Mouse (Mus musculus): ENCODE data around the gene Bsg. TPM values are rescaled to one million over a fixed set of nuclear protein-coding genes. Genes with fewer than 3 reads are reported as not detected.

The Bsg gene
- total and polyA plus RNA-seq, 3 experiments = 318 to 700 (median 346) TPM

DNA sequence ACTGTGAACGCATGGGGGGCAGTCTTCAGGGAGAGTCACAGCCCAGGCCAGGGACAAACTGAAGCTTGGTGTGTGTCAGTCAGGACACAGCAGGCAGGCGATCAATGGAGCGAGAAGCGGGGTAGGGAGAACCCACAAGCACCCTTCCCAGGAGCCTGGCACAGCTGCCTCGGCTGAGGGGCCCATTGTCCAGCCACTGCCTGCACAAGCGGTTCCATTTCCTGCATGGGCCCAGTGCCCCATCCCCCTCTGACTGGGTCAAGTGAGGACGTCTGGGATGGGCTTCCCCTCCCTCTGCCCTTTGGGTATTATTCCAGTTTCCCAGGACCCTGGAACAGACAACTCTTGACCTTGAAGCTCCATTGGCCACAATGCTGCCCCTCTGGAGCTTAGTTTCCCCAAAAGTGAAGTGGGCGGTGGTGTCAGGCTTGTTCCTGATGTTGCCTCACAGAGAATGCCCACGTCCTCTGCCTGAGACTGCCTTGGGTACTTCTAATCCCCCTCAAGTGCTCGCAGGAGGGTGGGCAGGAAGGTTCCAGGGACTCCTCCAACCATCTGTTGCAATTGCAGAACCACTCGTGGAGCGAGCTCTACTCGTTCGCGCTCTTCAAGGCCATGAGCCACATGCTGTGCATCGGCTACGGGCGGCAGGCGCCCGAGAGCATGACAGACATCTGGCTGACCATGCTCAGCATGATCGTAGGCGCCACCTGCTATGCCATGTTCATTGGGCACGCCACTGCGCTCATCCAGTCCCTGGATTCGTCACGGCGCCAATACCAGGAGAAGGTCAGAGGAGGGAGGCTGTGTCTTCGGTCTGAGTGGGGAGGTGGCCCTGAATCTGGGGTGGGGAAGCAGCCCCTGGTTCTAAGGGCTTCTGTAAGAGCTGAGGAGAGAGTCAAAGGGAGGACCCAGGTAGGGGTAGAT, 24.3 kb downstream of the Bsg start:
- DNase-seq (ENCODE audit: low read depth, low spot score) = no peak
- Histone ChIP-seq H3K4me3 (ENCODE audit: control insufficient read depth in 1 of 2, insufficient read depth in 1 of 2, low read depth in 2 of 2, low read length in 2 of 2) (no peak overlapping the region), H3K4me1 (ENCODE audit: control insufficient read depth in 1 of 2, insufficient read depth in 2 of 2, low read length in 2 of 2) (no peaks in the 10 kb centered on the region), H3K27me3 (ENCODE audit: control insufficient read depth in 1 of 2, insufficient read depth in 2 of 2, low read length in 2 of 2) (no peaks in the 10 kb centered on the region), H3K9ac (ENCODE audit: control insufficient read depth, low read depth, low read length, poor library complexity, severe bottlenecking) (no peak overlapping the region), H3K36me3 (ENCODE audit: control insufficient read depth in 1 of 2, insufficient read depth in 2 of 2, low read length in 2 of 2) (no peaks in the 10 kb centered on the region), H3K27ac (ENCODE audit: control insufficient read depth, low read depth, low read length) (no peak overlapping the region), H3K79me2 (ENCODE audit: control insufficient read depth, insufficient read depth, low read length, poor library complexity) (no peaks in the 10 kb centered on the region), H3K9me3 (replicated peaks; ENCODE audit: insufficient read depth, low read length) (no peaks in the 10 kb centered on the region)
- no peak for TF ChIP-seq HCFC1 (IDR thresholded peaks at IDR 0.05; ENCODE audit: low read depth, low read length)
- no peak for TF ChIP-seq SIN3A (IDR thresholded peaks at IDR 0.05; ENCODE audit: low read length)
- no peak for TF ChIP-seq TBP (IDR thresholded peaks at IDR 0.05; ENCODE audit: low read depth, low read length)
- no peak for TF ChIP-seq NELFE (IDR thresholded peaks at IDR 0.05; ENCODE audit: low read depth, low read length)
- TF ChIP-seq MYB (IDR thresholded peaks at IDR 0.05; ENCODE audit: low read depth, low read length) = no peak
- TF ChIP-seq MEF2A (IDR thresholded peaks at IDR 0.05; ENCODE audit: extremely low read depth, insufficient replicate concordance, low read depth, low read length, poor library complexity, severe bottlenecking) = no peak
- TF ChIP-seq EP300 (IDR thresholded peaks at IDR 0.05; ENCODE audit: low read depth in 1 of 2, low read length in 2 of 2) = no peak
- no peak for TF ChIP-seq SMC3 (IDR thresholded peaks at IDR 0.05; ENCODE audit: low read depth, low read length)
- TF ChIP-seq GATA1 (IDR thresholded peaks at IDR 0.05; ENCODE audit: low read depth, low read length) = no peak
- TF ChIP-seq ZC3H11A (IDR thresholded peaks at IDR 0.05; ENCODE audit: low read depth, low read length) = no peak
- no peak for TF ChIP-seq RAD21 (IDR thresholded peaks at IDR 0.05; ENCODE audit: low read depth, low read length)

DNA sequence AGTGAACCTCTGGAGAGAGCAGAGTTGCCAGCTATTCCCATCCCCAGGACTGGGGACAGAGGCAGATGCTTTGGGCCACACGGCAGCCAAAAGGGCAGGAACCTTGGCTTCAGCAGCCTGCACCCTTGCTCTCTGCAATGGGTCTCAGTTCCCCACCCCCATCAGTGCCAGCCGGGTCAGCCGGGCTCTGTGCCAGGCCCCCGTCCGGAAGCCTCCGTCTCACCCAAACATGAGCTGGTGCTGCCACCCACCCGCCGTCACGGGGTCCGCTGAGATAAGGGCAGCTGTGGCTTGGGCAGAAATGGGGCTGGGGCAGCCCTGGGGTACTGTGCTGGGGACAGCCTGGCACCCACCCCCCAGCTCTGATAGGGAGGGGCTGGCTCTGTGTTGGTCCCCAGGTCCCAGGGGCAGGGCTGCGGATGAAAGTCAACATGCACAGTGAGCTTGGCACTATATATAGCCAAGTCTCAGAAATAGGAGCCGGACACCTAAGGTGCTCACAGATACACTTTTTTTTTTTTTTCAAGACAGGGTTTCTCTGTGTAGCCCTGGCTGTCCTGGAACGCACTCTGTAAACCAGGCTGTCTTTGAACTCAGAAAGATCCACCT, 25.2 kb downstream of the Bsg start:
- TF ChIP-seq MAFK (IDR thresholded peaks at IDR 0.05; ENCODE audit: borderline replicate concordance, low read depth, low read length) = no peak
- TF ChIP-seq SIN3A (IDR thresholded peaks at IDR 0.05; ENCODE audit: low read length) = no peak
- TF ChIP-seq GABPA (IDR thresholded peaks at IDR 0.05; ENCODE audit: low read depth, low read length) = no peak
- no peak for TF ChIP-seq SMC3 (IDR thresholded peaks at IDR 0.05; ENCODE audit: low read depth, low read length)
- no peak for TF ChIP-seq USF1 (IDR thresholded peaks at IDR 0.05; ENCODE audit: low read depth, low read length)
- no peak for TF ChIP-seq TCF12 (IDR thresholded peaks at IDR 0.05; ENCODE audit: low read depth, low read length)
- no peak for TF ChIP-seq JUND (IDR thresholded peaks at IDR 0.05; ENCODE audit: low read depth, low read length)
- no peak for TF ChIP-seq RAD21 (IDR thresholded peaks at IDR 0.05; ENCODE audit: low read depth, low read length)
- DNase-seq (ENCODE audit: low read depth, low spot score) = no peak
- Histone ChIP-seq H3K4me1 (ENCODE audit: control insufficient read depth in 1 of 2, insufficient read depth in 2 of 2, low read length in 2 of 2) (no peaks in the 10 kb centered on the region), H3K27me3 (ENCODE audit: control insufficient read depth in 1 of 2, insufficient read depth in 2 of 2, low read length in 2 of 2) (no peaks in the 10 kb centered on the region), H3K4me3 (ENCODE audit: control insufficient read depth in 1 of 2, insufficient read depth in 1 of 2, low read depth in 2 of 2, low read length in 2 of 2) (no peak overlapping the region), H3K79me2 (ENCODE audit: control insufficient read depth, insufficient read depth, low read length, poor library complexity) (no peaks in the 10 kb centered on the region), H3K27ac (ENCODE audit: control insufficient read depth, low read depth, low read length) (no peak overlapping the region), H3K36me3 (ENCODE audit: control insufficient read depth in 1 of 2, insufficient read depth in 2 of 2, low read length in 2 of 2) (no peaks in the 10 kb centered on the region), H3K9me3 (replicated peaks; ENCODE audit: insufficient read depth, low read length) (no peaks in the 10 kb centered on the region), H3K9ac (ENCODE audit: control insufficient read depth, low read depth, low read length, poor library complexity, severe bottlenecking) (no peak overlapping the region)
